In the genomic region with DNA sequence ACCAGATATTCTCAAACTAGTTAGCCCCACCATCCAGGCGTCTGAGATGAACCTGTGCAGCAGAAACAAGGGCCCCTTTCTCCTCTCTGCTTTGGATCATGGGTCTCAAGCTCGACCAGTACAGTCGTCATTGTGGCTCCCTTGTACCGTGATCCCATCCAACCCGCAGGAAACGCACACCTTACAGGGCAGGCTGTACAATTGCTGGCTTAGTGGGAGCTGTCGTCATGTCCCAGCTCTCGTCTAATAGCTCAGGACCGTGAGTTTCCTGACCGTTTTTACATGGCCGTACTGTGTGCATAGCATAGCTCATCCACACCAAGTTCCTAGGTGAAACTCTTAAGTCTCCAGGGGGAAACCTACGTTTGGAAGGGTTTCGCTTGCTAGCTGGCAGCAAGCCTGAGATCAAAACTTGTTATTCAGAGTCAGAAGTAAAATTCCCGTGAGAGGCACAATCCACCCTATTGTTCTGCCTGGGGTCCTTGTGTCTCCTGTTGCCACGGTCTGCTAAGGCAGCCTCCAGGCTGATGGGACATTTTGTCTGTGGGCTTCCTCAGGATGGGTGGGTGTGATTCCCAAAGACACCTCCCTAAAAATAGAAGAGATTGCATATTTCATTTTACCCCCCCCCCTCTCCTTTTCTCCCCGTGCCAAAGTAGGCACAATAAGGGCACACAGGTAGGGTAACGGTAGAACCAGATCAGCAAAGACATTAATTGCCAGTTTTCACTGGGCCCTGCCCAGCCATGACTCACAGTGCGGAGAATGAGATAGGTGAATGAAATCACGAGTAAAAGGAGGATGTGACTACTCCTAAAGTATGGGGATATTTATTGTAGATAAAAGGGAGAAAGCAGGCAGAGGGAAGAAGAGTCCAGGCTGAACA, we compare ENCODE assay signal across 8 mouse cellular contexts.
DNase-seq lines count a peak whose midpoint lies in the region; ATAC-seq lines count a peak whose summit lies in the region.

No protein-coding gene starts in this region.

- H3K9me3 ChIP-seq in hindbrain, embryonic 11.5 days (ENCODE audit: control insufficient read depth, low read length) = no peaks in the 10 kb centered on the region
- H3K9me3 ChIP-seq in hindbrain, embryonic 13.5 days = no peaks in the 10 kb centered on the region
- H3K9me3 ChIP-seq in neural tube, embryonic 13.5 days = 0 out of 2 replicates have a peak, but pooled peaks cover 4% of the 10 kb centered on the region
- no peaks in the 10 kb centered on the region for H3K9me3 ChIP-seq in neural tube, embryonic 15.5 days (replicated peaks)
- H3K9me3 ChIP-seq in embryonic facial prominence, embryonic 13.5 days = no peaks in the 10 kb centered on the region
- no peaks in the 10 kb centered on the region for H3K9me3 ChIP-seq in limb, embryonic 12.5 days

- H3K27me3 ChIP-seq in hindbrain, embryonic 11.5 days (ENCODE audit: control insufficient read depth, insufficient read depth, low read length) = no peaks in the 10 kb centered on the region
- no peaks in the 10 kb centered on the region for H3K27me3 ChIP-seq in hindbrain, embryonic 13.5 days
- H3K27me3 ChIP-seq in neural tube, embryonic 13.5 days = no peaks in the 10 kb centered on the region
- H3K27me3 ChIP-seq in neural tube, embryonic 15.5 days (replicated peaks) = no peaks in the 10 kb centered on the region
- H3K27me3 ChIP-seq in embryonic facial prominence, embryonic 13.5 days = no peaks in the 10 kb centered on the region
- no peaks in the 10 kb centered on the region for H3K27me3 ChIP-seq in limb, embryonic 12.5 days

- intact Hi-C loops in left cerebral cortex, postnatal 10 days (cut with DNase I) = no loop called here

- peak overlapping the region; percentile 33; the same call in 1 of the 2 replicates for H3K27ac ChIP-seq in hindbrain, embryonic 11.5 days (ENCODE audit: low read depth, low read length)
- no peak overlapping the region for H3K27ac ChIP-seq in hindbrain, embryonic 13.5 days
- no peak overlapping the region for H3K27ac ChIP-seq in neural tube, embryonic 13.5 days (replicated peaks)
- H3K27ac ChIP-seq in neural tube, embryonic 15.5 days (replicated peaks) = no peak overlapping the region
- H3K27ac ChIP-seq in embryonic facial prominence, embryonic 13.5 days = peak overlapping the region; percentile 66
- H3K27ac ChIP-seq in limb, embryonic 12.5 days = no peak overlapping the region

- H3K9ac ChIP-seq in hindbrain, embryonic 11.5 days (ENCODE audit: low read depth, low read length) = no peak overlapping the region
- no peak overlapping the region for H3K9ac ChIP-seq in hindbrain, embryonic 13.5 days
- no peak overlapping the region for H3K9ac ChIP-seq in neural tube, embryonic 13.5 days
- H3K9ac ChIP-seq in neural tube, embryonic 15.5 days (replicated peaks) = no peak overlapping the region
- no peak overlapping the region for H3K9ac ChIP-seq in embryonic facial prominence, embryonic 13.5 days
- no peak overlapping the region for H3K9ac ChIP-seq in limb, embryonic 12.5 days (replicated peaks)

- peak; percentile 35; the same call in 1 of the 2 replicates for ATAC-seq in hindbrain, embryonic 11.5 days (ENCODE audit: low FRiP score)
- ATAC-seq in hindbrain, embryonic 13.5 days (ENCODE audit: low FRiP score) = no peak
- ATAC-seq in neural tube, embryonic 13.5 days (ENCODE audit: low read depth) = 0 out of 2 replicates have a peak, but pooled peaks have one; percentile 50
- no peak for ATAC-seq in neural tube, embryonic 15.5 days (ENCODE audit: low FRiP score)
- no peak for ATAC-seq in embryonic facial prominence, embryonic 13.5 days (ENCODE audit: insufficient number of reproducible peaks, insufficient read depth, low FRiP score, low TSS enrichment, low read depth)
- no peak for ATAC-seq in limb, embryonic 12.5 days (ENCODE audit: insufficient number of reproducible peaks, insufficient read depth, low FRiP score, low TSS enrichment, low read depth)

- H3K4me1 ChIP-seq in hindbrain, embryonic 11.5 days (replicated peaks; ENCODE audit: control insufficient read depth, insufficient read depth, low read length) = no peaks in the 10 kb centered on the region; the same call in 1 of the 2 replicates
- peaks cover 15% of the 10 kb centered on the region for H3K4me1 ChIP-seq in hindbrain, embryonic 13.5 days (replicated peaks)
- peaks cover 13% of the 10 kb centered on the region for H3K4me1 ChIP-seq in neural tube, embryonic 13.5 days (replicated peaks)
- peaks cover 13% of the 10 kb centered on the region for H3K4me1 ChIP-seq in neural tube, embryonic 15.5 days
- peaks cover 8% of the 10 kb centered on the region for H3K4me1 ChIP-seq in embryonic facial prominence, embryonic 13.5 days
- H3K4me1 ChIP-seq in limb, embryonic 12.5 days (replicated peaks) = peaks cover 12% of the 10 kb centered on the region

- no peaks in the 10 kb centered on the region for H3K36me3 ChIP-seq in hindbrain, embryonic 11.5 days (ENCODE audit: control insufficient read depth, insufficient read depth, low read length)
- no peaks in the 10 kb centered on the region for H3K36me3 ChIP-seq in hindbrain, embryonic 13.5 days
- H3K36me3 ChIP-seq in neural tube, embryonic 13.5 days = no peaks in the 10 kb centered on the region
- no peaks in the 10 kb centered on the region for H3K36me3 ChIP-seq in neural tube, embryonic 15.5 days
- no peaks in the 10 kb centered on the region for H3K36me3 ChIP-seq in embryonic facial prominence, embryonic 13.5 days
- H3K36me3 ChIP-seq in limb, embryonic 12.5 days = no peaks in the 10 kb centered on the region

- 63% methylated on average over 19 of the region's 19 CpGs for WGBS in hindbrain, embryonic 11.5 days
- 56% methylated on average over 19 of the region's 19 CpGs for whole genome bisulfite sequencing in hindbrain, embryonic 13.5 days
- 63% methylated on average over 19 of the region's 19 CpGs for WGBS in neural tube, embryonic 13.5 days
- 64% methylated on average over 19 of the region's 19 CpGs for WGBS in neural tube, embryonic 15.5 days
- WGBS in embryonic facial prominence, embryonic 13.5 days = 51% methylated on average over 19 of the region's 19 CpGs
- 67% methylated on average over 19 of the region's 19 CpGs for WGBS in limb, embryonic 12.5 days

- DNase-seq in hindbrain, embryonic 11.5 days (ENCODE audit: low spot score) = no peak
- DNase-seq in layer of hippocampus, postnatal 10 days (ENCODE audit: low spot score in 2 of 2) = no peak
- DNase-seq in left cerebral cortex, postnatal 10 days (ENCODE audit: extremely low spot score in 1 of 2, low spot score in 2 of 2) = no peak

- H3K4me2 ChIP-seq in hindbrain, embryonic 11.5 days (replicated peaks; ENCODE audit: low read depth, low read length) = no peak overlapping the region
- no peak overlapping the region for H3K4me2 ChIP-seq in hindbrain, embryonic 13.5 days
- H3K4me2 ChIP-seq in neural tube, embryonic 13.5 days = no peak overlapping the region
- no peak overlapping the region for H3K4me2 ChIP-seq in neural tube, embryonic 15.5 days
- H3K4me2 ChIP-seq in embryonic facial prominence, embryonic 13.5 days = peak overlapping the region; percentile 41
- H3K4me2 ChIP-seq in limb, embryonic 12.5 days = peak overlapping the region; percentile 50

- no peak overlapping the region for H3K4me3 ChIP-seq in hindbrain, embryonic 11.5 days (ENCODE audit: low read depth, low read length)
- H3K4me3 ChIP-seq in hindbrain, embryonic 13.5 days = no peak overlapping the region
- H3K4me3 ChIP-seq in neural tube, embryonic 13.5 days = no peak overlapping the region
- H3K4me3 ChIP-seq in neural tube, embryonic 15.5 days (replicated peaks) = no peak overlapping the region
- H3K4me3 ChIP-seq in embryonic facial prominence, embryonic 13.5 days = no peak overlapping the region
- no peak overlapping the region for H3K4me3 ChIP-seq in limb, embryonic 12.5 days (replicated peaks)

Comparison
In these comparisons a context has a peak if more than half of its experiments do, and no peak if none do; other contexts are left out.
1. ATAC-seq: peak in hindbrain, embryonic 11.5 days (single experiment) and neural tube, embryonic 13.5 days (single experiment); none in hindbrain, embryonic 13.5 days (single experiment), neural tube, embryonic 15.5 days (single experiment), embryonic facial prominence, embryonic 13.5 days (single experiment) and limb, embryonic 12.5 days (single experiment).
2. H3K27ac ChIP-seq: peak in hindbrain, embryonic 11.5 days (single experiment) and embryonic facial prominence, embryonic 13.5 days (single experiment); none in hindbrain, embryonic 13.5 days (single experiment), neural tube, embryonic 13.5 days (single experiment), neural tube, embryonic 15.5 days (single experiment) and limb, embryonic 12.5 days (single experiment).
3. H3K4me2 ChIP-seq: peak in embryonic facial prominence, embryonic 13.5 days (single experiment) and limb, embryonic 12.5 days (single experiment); none in hindbrain, embryonic 11.5 days (single experiment), hindbrain, embryonic 13.5 days (single experiment), neural tube, embryonic 13.5 days (single experiment) and neural tube, embryonic 15.5 days (single experiment).